Mouse (Mus musculus) cerebellum, adult 2 months (tissue): Measurements from ENCODE around the gene Zbed6.

Experiments used
- CTCF ChIP-seq: fragments of 200-500 bp; IDR thresholded peaks from 2 replicates; pipeline ENCODE4 v1.5.1; 2011; ENCODE audit warnings: low read depth, mild to moderate bottlenecking, control low read depth, low read length, moderate library complexity, borderline replicate concordance; ENCODE audit not compliant: insufficient read depth
- POLR2A ChIP-seq: fragments of 200-500 bp; IDR thresholded peaks from 2 replicates; pipeline ENCODE4 v1.6.1; 2011; ENCODE audit warnings: low read length, control low read depth, borderline replicate concordance; ENCODE audit not compliant: insufficient read depth

DNA sequence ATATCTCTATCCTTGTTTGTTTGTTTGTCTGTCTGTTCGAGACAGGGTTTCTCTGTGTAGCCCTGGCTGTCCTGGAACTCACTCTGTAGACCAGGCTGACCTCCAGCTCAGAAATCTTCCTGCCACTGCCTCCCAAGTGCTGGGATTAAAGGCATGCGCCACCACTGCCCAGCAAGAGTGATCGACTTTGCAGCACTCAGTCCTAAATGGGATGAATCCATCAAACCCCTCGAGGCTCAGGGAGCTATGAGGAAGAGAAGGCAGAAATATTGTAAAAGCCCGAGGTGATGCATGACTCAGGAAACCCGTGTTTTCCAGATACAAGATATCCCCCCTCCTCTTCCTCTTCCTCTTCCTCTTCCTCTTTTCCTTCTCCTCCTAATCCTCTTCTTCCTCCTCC, 10.1 kb upstream of the Zbed6 start:
- TF ChIP-seq POLR2A = no peak
- TF ChIP-seq CTCF = no peak
